21 mouse cellular contexts compared by ENCODE assay signal in the genomic region with DNA sequence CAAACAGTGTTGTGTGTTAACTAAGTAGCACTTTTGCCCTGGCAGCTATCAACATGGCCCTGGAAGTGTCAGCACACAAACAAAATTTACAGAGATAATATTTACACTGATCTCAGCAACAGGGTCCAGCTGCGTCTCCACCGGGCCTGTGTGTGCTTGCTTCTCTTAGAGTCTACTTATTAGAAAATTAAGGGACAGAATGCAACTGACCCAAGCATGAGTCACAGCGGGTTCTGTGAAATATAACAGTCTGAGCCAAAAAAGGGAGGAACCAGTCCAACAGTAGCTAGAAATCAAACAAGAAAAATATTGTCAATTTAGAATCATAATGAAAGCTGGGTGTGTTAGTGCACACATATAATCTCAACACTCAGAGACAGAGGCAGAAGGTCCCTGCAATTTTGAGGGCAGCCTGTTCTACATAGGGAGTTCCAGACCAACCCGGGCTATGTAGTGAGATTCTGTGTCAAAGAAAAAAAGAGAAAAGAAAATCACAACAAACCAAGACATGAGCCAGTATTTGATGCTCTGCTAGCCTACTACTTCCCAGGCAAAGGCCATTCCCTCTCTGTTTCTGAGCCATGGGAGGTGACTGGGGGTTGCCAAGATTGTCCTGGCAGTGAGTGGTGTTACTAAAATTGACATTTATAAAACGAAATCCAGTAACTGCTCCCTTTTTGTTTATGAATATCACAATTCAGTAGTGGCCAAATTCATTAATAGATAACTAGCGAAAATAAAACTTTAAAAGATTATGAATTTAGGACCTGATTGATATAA. TPM values are rescaled to one million over a fixed set of nuclear protein-coding genes. Genes with fewer than 3 reads are reported as not detected.
A peak's percentile ranks its signal among the peaks of the same experiment; 100 is the strongest.
DNase-seq lines count a peak whose midpoint lies in the region; ATAC-seq and TF ChIP-seq lines count a peak whose summit lies in the region.
"Had no signal": no experiment of that assay in that cellular context is flagged by ENCODE, and none has a peak within 500 bp of the region (broad histone marks: within the 10 kb centered on the region; RNA-seq: fewer than 3 reads in every experiment).

No protein-coding gene starts in this region.

- peak; percentile 35 to 67 for DNase-seq in cerebellum, adult 2 months
- DNase-seq in cerebellum, postnatal 4 days (ENCODE audit: low spot score in 2 of 2) = no peak
- DNase-seq in kidney, postnatal 0 days (ENCODE audit: low spot score) = peak; percentile 58
- DNase-seq in MN1 (ENCODE audit: low spot score) = peak; percentile 54
- peak; percentile 60 for DNase-seq in brain, adult 2 months (ENCODE audit: low read depth, low spot score)
- no peak for DNase-seq in retina, postnatal 1 day
- DNase-seq in ovary, postnatal 36 days (ENCODE audit: low spot score) = no peak
- DNase-seq: layer of hippocampus, postnatal 36 days; lung, embryonic 14.5 days; right cerebral cortex, postnatal 4 days; thymus, postnatal 36 days had no signal

- peak overlapping the region; percentile 2; the same call in 1 of the 2 replicates for H3K27ac ChIP-seq in cerebellum, adult 2 months (ENCODE audit: insufficient read depth, low read length)
- no peak overlapping the region for H3K27ac ChIP-seq in kidney, postnatal 0 days
- H3K27ac ChIP-seq in kidney, embryonic 15.5 days = no peak overlapping the region
- H3K27ac ChIP-seq: embryonic facial prominence, embryonic 10.5 days; forebrain, embryonic 15.5 days; heart, embryonic 15.5 days; hindbrain, embryonic 13.5 days; limb, embryonic 10.5 days; macrophage; midbrain, embryonic 12.5 days had no signal

- TF ChIP-seq CTCF in cerebellum, adult 2 months (IDR thresholded peaks at IDR 0.05; ENCODE audit: borderline replicate concordance, insufficient read depth, low read depth, low read length) = no peak
- TF ChIP-seq CTCF in kidney, postnatal 0 days (IDR thresholded peaks at IDR 0.05; ENCODE audit: low read depth) = no peak

- no peak for TF ChIP-seq POLR2A in cerebellum, adult 2 months (IDR thresholded peaks at IDR 0.05; ENCODE audit: borderline replicate concordance, insufficient read depth, low read length)

- no peaks in the 10 kb centered on the region for H3K27me3 ChIP-seq in cerebellum, adult 2 months (ENCODE audit: control insufficient read depth, insufficient read depth, low read length)
- H3K27me3 ChIP-seq in kidney, postnatal 0 days (ENCODE audit: insufficient read depth, low read length) = no peaks in the 10 kb centered on the region
- no peaks in the 10 kb centered on the region for H3K27me3 ChIP-seq in kidney, embryonic 15.5 days
- H3K27me3 ChIP-seq: forebrain, embryonic 15.5 days; heart, embryonic 15.5 days; hindbrain, embryonic 13.5 days; midbrain, embryonic 12.5 days had no signal

- H3K9me3 ChIP-seq in kidney, postnatal 0 days (replicated peaks; ENCODE audit: low read length) = no peaks in the 10 kb centered on the region
- no peaks in the 10 kb centered on the region for H3K9me3 ChIP-seq in kidney, embryonic 15.5 days (replicated peaks)
- H3K9me3 ChIP-seq: embryonic facial prominence, embryonic 10.5 days; forebrain, embryonic 15.5 days; heart, embryonic 15.5 days; hindbrain, embryonic 13.5 days; limb, embryonic 10.5 days; midbrain, embryonic 12.5 days had no signal

- WGBS in cerebellum, adult 2 months = 19% methylated on average over 6 of the region's 6 CpGs
- WGBS in kidney, postnatal 0 days = 65% methylated on average over 6 of the region's 6 CpGs
- WGBS in kidney, embryonic 15.5 days = 66% methylated on average over 6 of the region's 6 CpGs

- H3K4me2 ChIP-seq in kidney, postnatal 0 days (ENCODE audit: low read length) = no peak overlapping the region
- no peak overlapping the region for H3K4me2 ChIP-seq in kidney, embryonic 15.5 days
- H3K4me2 ChIP-seq: forebrain, embryonic 15.5 days; heart, embryonic 15.5 days; hindbrain, embryonic 13.5 days; liver, embryonic 11.5 days; lung, embryonic 14.5 days; midbrain, embryonic 12.5 days had no signal

- no peak overlapping the region for H3K9ac ChIP-seq in kidney, postnatal 0 days (ENCODE audit: low read depth, low read length)
- H3K9ac ChIP-seq in kidney, embryonic 15.5 days = no peak overlapping the region
- H3K9ac ChIP-seq: forebrain, embryonic 15.5 days; heart, embryonic 15.5 days; hindbrain, embryonic 13.5 days; lung, embryonic 14.5 days; midbrain, embryonic 12.5 days had no signal

- no peak overlapping the region for H3K4me3 ChIP-seq in cerebellum, adult 2 months (replicated peaks; ENCODE audit: insufficient read depth, low read depth, low read length)
- H3K4me3 ChIP-seq in kidney, postnatal 0 days (replicated peaks; ENCODE audit: low read depth, low read length) = no peak overlapping the region
- no peak overlapping the region for H3K4me3 ChIP-seq in kidney, embryonic 15.5 days (replicated peaks)
- H3K4me3 ChIP-seq: embryonic facial prominence, embryonic 10.5 days; erythroblast, embryonic 14.5 days; forebrain, embryonic 15.5 days; heart, embryonic 15.5 days; hindbrain, embryonic 13.5 days; limb, embryonic 10.5 days; midbrain, embryonic 12.5 days had no signal

- ATAC-seq in kidney, postnatal 0 days (replicated peaks; ENCODE audit: low FRiP score, low read depth) = no peak
- no peak for ATAC-seq in kidney, embryonic 15.5 days (replicated peaks; ENCODE audit: low FRiP score)
- ATAC-seq: forebrain, embryonic 15.5 days had no signal

- H3K36me3 ChIP-seq in kidney, postnatal 0 days (ENCODE audit: insufficient read depth, low read length) = no peaks in the 10 kb centered on the region
- H3K36me3 ChIP-seq in kidney, embryonic 15.5 days = no peaks in the 10 kb centered on the region
- H3K36me3 ChIP-seq: embryonic facial prominence, embryonic 10.5 days; forebrain, embryonic 15.5 days; heart, embryonic 15.5 days; hindbrain, embryonic 13.5 days; limb, embryonic 10.5 days; midbrain, embryonic 12.5 days had no signal

- peaks cover 21% of the 10 kb centered on the region; the same call in 1 of the 2 replicates for H3K4me1 ChIP-seq in cerebellum, adult 2 months (ENCODE audit: control insufficient read depth, insufficient read depth, low read length)
- no peaks in the 10 kb centered on the region for H3K4me1 ChIP-seq in kidney, postnatal 0 days (replicated peaks; ENCODE audit: insufficient read depth, low read length)
- H3K4me1 ChIP-seq in kidney, embryonic 15.5 days = no peaks in the 10 kb centered on the region
- H3K4me1 ChIP-seq: embryonic facial prominence, embryonic 10.5 days; forebrain, embryonic 15.5 days; heart, embryonic 15.5 days; hindbrain, embryonic 13.5 days; limb, embryonic 10.5 days; midbrain, embryonic 12.5 days had no signal

RNA-seq across cellular contexts. Expression of gene Pak1, which starts 17.3 kb away (rescaled TPM):
- 363 and 385 TPM in 2 replicates for polyA plus RNA-seq in cerebellum, adult 2 months (2012; rRNA removed)
- polyA plus RNA-seq in kidney, postnatal 0 days (2015; fragmentation: Nextera tagmentation; extraction: Ambion mirVana) = 12.4 and 14.6 TPM in 2 replicates
- polyA plus RNA-seq in kidney, embryonic 15.5 days (2015; fragmentation: Nextera tagmentation; extraction: Ambion mirVana) = 16.4 and 17.2 TPM in 2 replicates

RNA-seq across cellular contexts. Expression of gene Aqp11, which starts 32.9 kb away (rescaled TPM):
- 13.9 and 14.4 TPM in 2 replicates for polyA plus RNA-seq in cerebellum, adult 2 months (2012; rRNA removed)
- polyA plus RNA-seq in kidney, postnatal 0 days (2015; fragmentation: Nextera tagmentation; extraction: Ambion mirVana) = 36.9 and 40.9 TPM in 2 replicates
- polyA plus RNA-seq in kidney, embryonic 15.5 days (2015; fragmentation: Nextera tagmentation; extraction: Ambion mirVana) = 16.5 and 18.5 TPM in 2 replicates

Comparison
In these comparisons a context has a peak if more than half of its experiments do, and no peak if none do; other contexts are left out.
1. DNase-seq: peak in cerebellum, adult 2 months (2 of 2), kidney, postnatal 0 days (single experiment), MN1 (single experiment) and brain, adult 2 months (single experiment); none in cerebellum, postnatal 4 days (0 of 2), retina, postnatal 1 day (single experiment) and ovary, postnatal 36 days (single experiment).
2. RNA of gene Pak1, which starts 17.3 kb away (polyA plus RNA-seq): 363 to 385 TPM in cerebellum, adult 2 months; 16.4 to 17.2 TPM in kidney, embryonic 15.5 days and 12.4 to 14.6 TPM in kidney, postnatal 0 days; every median in the first group is over 10 times any median in the second.